Mouse (Mus musculus) lung, adult 2 months (tissue): ENCODE data around the gene Hmcn1.

Experiments used
- CTCF ChIP-seq: fragments of 200-500 bp; IDR thresholded peaks from 2 replicates; pipeline ENCODE4 v1.5.1; 2011; ENCODE audit warnings: mild to moderate bottlenecking, low read length, control low read depth; ENCODE audit not compliant: insufficient read depth
- POLR2A ChIP-seq: fragments of 200-500 bp; IDR thresholded peaks from 2 replicates; pipeline ENCODE4 v1.6.1; 2011; ENCODE audit warnings: low read depth, mild to moderate bottlenecking, control low read depth, low read length, borderline replicate concordance; ENCODE audit errors: extremely low read depth

GRCm38 (mm10) chr1:150914936-150915335 lies 78.3 kb downstream of the Hmcn1 start:
- TF ChIP-seq CTCF (no peak), POLR2A (no peak)
